Mouse (Mus musculus): ENCODE data around the gene Krt28. TPM values are rescaled to one million over a fixed set of nuclear protein-coding genes. Genes with fewer than 3 reads are reported as not detected.
A peak's percentile ranks its signal among the peaks of the same experiment; 100 is the strongest.

The Krt28 gene
- polyA plus RNA-seq, 1 experiment: not detected

DNA sequence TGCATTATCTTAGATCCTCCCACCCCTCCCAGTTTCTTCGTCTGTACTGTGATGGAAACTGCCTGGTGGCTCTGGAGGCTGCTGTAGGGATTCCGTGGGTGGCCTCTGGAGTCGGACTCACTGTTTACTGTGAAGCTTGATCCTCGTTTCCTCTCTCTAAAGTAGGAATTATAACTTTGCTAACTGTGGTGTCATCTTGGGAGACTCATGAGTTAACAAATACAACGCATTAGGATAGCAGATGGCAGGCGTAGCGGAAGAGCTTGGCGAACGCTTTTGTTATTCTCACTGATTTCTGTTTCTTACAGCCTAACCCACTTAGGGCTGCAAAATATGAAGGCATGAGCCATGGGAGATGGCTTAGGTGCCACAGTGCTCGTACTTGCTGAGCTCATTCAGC lies 17.8 kb upstream of the Krt28 start:
- Histone ChIP-seq H3K27me3 (ENCODE audit: control insufficient read depth, insufficient read depth, low read length) (no peaks in the 10 kb centered on the region), H3K4me3 (ENCODE audit: control insufficient read depth, insufficient read depth, low read length) (no peak overlapping the region), H3K4me1 (replicated peaks; ENCODE audit: control insufficient read depth, insufficient read depth, low read length) (no peaks in the 10 kb centered on the region), H3K36me3 (ENCODE audit: control insufficient read depth, insufficient read depth, low read length) (no peaks in the 10 kb centered on the region), H3K27ac (ENCODE audit: control insufficient read depth, insufficient read depth, low read length) (no peak overlapping the region)
- TF ChIP-seq POLR2A (IDR thresholded peaks at IDR 0.05; ENCODE audit: control insufficient read depth, extremely low read depth, insufficient read depth, low read length, poor library complexity): no peak
- TF ChIP-seq CTCF (IDR thresholded peaks at IDR 0.05; ENCODE audit: borderline replicate concordance, control insufficient read depth, extremely low read depth, insufficient read depth, low read length, poor library complexity): no peak
- WGBS: 91% methylated on average over 10 of the region's 10 CpGs
- no peak for DNase-seq

DNA sequence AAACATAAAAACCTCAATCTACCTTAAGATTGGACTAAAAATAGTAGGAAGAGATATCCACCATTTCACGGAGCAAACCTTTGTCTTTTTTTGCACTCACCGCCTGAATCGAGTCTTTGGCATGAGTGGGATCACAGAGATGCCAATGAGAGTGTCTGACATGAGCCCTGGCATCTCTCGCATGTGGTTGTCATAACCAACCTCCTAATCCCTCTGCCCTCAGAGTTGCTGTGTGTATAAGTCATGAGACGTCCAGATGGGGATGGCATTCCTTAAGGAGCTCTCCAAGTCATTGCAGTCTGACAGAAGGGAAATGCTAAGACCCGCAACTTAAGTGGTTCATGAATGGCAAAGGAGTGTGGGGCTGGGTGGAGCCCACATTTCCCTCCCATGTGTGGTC lies 16.7 kb upstream of the Krt28 start:
- no peak for TF ChIP-seq CTCF (IDR thresholded peaks at IDR 0.05; ENCODE audit: borderline replicate concordance, control insufficient read depth, extremely low read depth, insufficient read depth, low read length, poor library complexity)
- TF ChIP-seq POLR2A (IDR thresholded peaks at IDR 0.05; ENCODE audit: control insufficient read depth, extremely low read depth, insufficient read depth, low read length, poor library complexity): no peak
- H3K4me1 ChIP-seq (replicated peaks; ENCODE audit: control insufficient read depth, insufficient read depth, low read length): peaks cover 2% of the 10 kb centered on the region
- 80% methylated on average over 6 of the region's 6 CpGs for WGBS
- no peak overlapping the region for H3K4me3 ChIP-seq (ENCODE audit: control insufficient read depth, insufficient read depth, low read length)
- H3K27me3 ChIP-seq (ENCODE audit: control insufficient read depth, insufficient read depth, low read length): no peaks in the 10 kb centered on the region
- DNase-seq: no peak
- no peak overlapping the region for H3K27ac ChIP-seq (ENCODE audit: control insufficient read depth, insufficient read depth, low read length)
- H3K36me3 ChIP-seq (ENCODE audit: control insufficient read depth, insufficient read depth, low read length): no peaks in the 10 kb centered on the region

DNA sequence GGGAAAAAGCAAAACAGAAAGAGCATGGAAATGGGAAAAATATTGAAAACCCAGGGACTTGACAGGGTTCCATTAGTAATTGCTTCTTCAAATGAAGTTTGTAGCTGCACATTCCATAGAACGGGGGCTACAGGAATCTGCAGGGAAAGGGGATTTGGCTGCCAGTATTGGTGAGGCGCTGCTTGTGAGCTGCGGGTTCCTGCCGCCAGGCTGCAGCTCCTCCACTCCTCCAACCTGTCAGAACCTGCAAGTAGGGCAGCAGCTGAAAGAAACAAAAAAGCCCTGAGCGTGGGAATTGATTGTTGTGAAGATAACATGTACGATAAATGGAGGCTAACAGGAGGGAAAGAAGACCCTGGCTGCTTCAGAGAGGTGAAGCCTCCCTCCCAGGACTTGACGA lies 16.2 kb upstream of the Krt28 start:
- Histone ChIP-seq H3K27ac (ENCODE audit: control insufficient read depth, insufficient read depth, low read length) (no peak overlapping the region), H3K27me3 (ENCODE audit: control insufficient read depth, insufficient read depth, low read length) (no peaks in the 10 kb centered on the region), H3K4me1 (replicated peaks; ENCODE audit: control insufficient read depth, insufficient read depth, low read length) (peaks cover 6% of the 10 kb centered on the region), H3K4me3 (ENCODE audit: control insufficient read depth, insufficient read depth, low read length) (no peak overlapping the region), H3K36me3 (ENCODE audit: control insufficient read depth, insufficient read depth, low read length) (no peaks in the 10 kb centered on the region)
- TF ChIP-seq CTCF (IDR thresholded peaks at IDR 0.05; ENCODE audit: borderline replicate concordance, control insufficient read depth, extremely low read depth, insufficient read depth, low read length, poor library complexity) (no peak), POLR2A (IDR thresholded peaks at IDR 0.05; ENCODE audit: control insufficient read depth, extremely low read depth, insufficient read depth, low read length, poor library complexity) (no peak)
- no peak for DNase-seq
- 71% methylated on average over 7 of the region's 7 CpGs for WGBS

DNA sequence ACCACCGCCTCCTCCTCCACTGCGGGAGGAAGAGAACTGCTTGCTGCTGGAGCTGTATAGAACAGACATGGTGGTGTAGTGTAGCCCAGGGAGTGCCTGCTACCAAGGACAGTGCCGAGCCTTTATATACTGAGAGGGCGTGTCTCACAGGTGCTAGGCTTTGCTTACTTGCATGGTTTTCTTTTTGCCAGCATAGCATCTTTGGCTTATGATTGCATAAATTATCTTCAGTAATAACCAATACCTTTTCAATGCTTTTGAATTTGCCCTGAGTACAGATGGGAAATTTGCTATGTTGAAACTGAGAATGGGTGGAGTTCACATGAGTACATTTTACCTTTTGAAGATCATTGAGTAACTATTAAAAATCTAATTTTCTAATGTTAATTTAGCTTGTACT lies 14.6 kb upstream of the Krt28 start, which contains the start of gene Krt10:
Gene Krt10 (minus strand): TSS at position 101 of the 400 bp plus-strand sequence.
- no peak within 1 kb of the TSS for H3K4me3 ChIP-seq (ENCODE audit: control insufficient read depth, insufficient read depth, low read length)
- DNase-seq: no peak
- peaks cover 6% of the 10 kb centered on the region for H3K4me1 ChIP-seq (replicated peaks; ENCODE audit: control insufficient read depth, insufficient read depth, low read length)
- WGBS: 86% methylated on average over 4 of the region's 4 CpGs
- no peaks in the 10 kb centered on the region for H3K27me3 ChIP-seq (ENCODE audit: control insufficient read depth, insufficient read depth, low read length)
- TF ChIP-seq CTCF (IDR thresholded peaks at IDR 0.05; ENCODE audit: borderline replicate concordance, control insufficient read depth, extremely low read depth, insufficient read depth, low read length, poor library complexity) (no peak), POLR2A (IDR thresholded peaks at IDR 0.05; ENCODE audit: control insufficient read depth, extremely low read depth, insufficient read depth, low read length, poor library complexity) (no peak)
- no peak within 1 kb of the TSS for H3K27ac ChIP-seq (ENCODE audit: control insufficient read depth, insufficient read depth, low read length)
- H3K36me3 ChIP-seq (ENCODE audit: control insufficient read depth, insufficient read depth, low read length): no peaks in the 10 kb centered on the region

DNA sequence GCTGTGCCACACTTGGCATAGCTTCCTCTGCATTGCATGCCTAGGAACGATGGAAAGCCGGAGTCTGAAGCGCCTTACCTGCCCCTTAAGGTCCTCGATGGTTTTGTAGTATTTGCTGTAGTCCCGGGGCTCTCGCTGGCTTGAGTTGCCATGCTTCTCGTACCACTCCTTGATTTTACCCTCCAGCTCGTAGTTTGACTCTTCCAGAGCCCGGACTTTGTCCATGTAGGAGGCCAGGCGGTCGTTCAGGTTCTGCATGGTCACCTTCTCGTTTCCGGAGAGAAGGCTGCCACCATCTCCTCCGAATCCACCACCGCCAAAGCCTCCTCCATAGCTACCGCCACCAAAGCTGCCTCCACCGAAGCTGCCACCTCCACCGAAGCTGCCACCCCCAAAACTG lies 14.0 kb upstream of the Krt28 start:
- H3K4me3 ChIP-seq (ENCODE audit: control insufficient read depth, insufficient read depth, low read length): no peak overlapping the region
- WGBS: 93% methylated on average over 18 of the region's 18 CpGs
- H3K36me3 ChIP-seq (ENCODE audit: control insufficient read depth, insufficient read depth, low read length): no peaks in the 10 kb centered on the region
- H3K27me3 ChIP-seq (ENCODE audit: control insufficient read depth, insufficient read depth, low read length): no peaks in the 10 kb centered on the region
- TF ChIP-seq CTCF (IDR thresholded peaks at IDR 0.05; ENCODE audit: borderline replicate concordance, control insufficient read depth, extremely low read depth, insufficient read depth, low read length, poor library complexity) (no peak), POLR2A (IDR thresholded peaks at IDR 0.05; ENCODE audit: control insufficient read depth, extremely low read depth, insufficient read depth, low read length, poor library complexity) (no peak)
- DNase-seq: no peak
- peaks cover 6% of the 10 kb centered on the region for H3K4me1 ChIP-seq (replicated peaks; ENCODE audit: control insufficient read depth, insufficient read depth, low read length)
- H3K27ac ChIP-seq (ENCODE audit: control insufficient read depth, insufficient read depth, low read length): no peak overlapping the region

DNA sequence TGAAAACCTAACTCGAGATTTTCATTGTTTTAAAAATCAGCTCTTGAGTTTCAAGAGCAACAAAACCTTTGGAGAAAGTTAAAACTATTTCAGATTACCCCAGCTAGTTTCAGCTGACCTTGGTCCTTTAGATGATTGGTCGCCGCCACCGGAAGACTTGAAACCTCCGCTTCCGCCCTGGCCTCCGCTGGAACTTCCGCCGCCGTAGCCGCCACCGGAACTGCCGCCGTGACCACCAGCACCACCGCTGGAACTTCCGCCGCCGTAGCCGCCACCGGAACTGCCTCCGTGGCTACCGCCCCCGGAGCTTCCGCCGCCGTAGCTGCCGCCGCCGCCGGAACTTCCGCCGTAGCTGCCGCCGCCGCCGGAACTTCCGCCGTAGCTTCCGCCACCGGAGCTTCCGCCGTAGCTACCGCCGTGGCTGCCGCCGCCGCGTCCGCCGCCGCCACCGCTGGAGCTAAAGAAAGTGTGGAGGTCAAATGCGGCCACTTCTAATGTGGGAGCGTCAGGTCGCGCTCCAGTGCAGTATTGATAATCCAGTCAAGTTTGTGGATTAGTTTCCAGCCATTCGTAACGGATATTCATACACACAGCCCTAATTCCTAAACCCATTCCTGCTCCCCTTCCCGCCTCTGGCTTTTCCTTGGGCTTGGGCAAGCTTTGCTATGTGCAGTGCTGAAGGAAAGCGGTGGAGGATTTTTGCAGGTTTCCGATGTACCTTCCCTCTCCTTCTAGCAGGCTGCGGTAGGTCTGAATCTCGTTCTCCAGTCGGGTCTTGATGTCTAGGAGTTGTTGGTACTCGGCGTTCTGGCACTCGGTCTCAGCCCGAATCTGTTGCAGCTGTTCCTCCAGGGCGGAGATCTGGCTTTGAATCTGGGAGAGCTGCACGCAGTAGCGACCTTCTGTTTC lies 11.4 kb upstream of the Krt28 start:
- peak overlapping the region; percentile 53; the same call in 1 of the 2 replicates for H3K27ac ChIP-seq (ENCODE audit: control insufficient read depth, insufficient read depth, low read length)
- no peaks in the 10 kb centered on the region for H3K27me3 ChIP-seq (ENCODE audit: control insufficient read depth, insufficient read depth, low read length)
- WGBS: 4% methylated on average over 71 of the region's 71 CpGs
- H3K36me3 ChIP-seq (ENCODE audit: control insufficient read depth, insufficient read depth, low read length): no peaks in the 10 kb centered on the region
- H3K4me1 ChIP-seq (replicated peaks; ENCODE audit: control insufficient read depth, insufficient read depth, low read length): peaks cover 6% of the 10 kb centered on the region
- peak overlapping the region; percentile 66 for H3K4me3 ChIP-seq (ENCODE audit: control insufficient read depth, insufficient read depth, low read length)
- peak; percentile 67 for DNase-seq
- TF ChIP-seq POLR2A (IDR thresholded peaks at IDR 0.05; ENCODE audit: control insufficient read depth, extremely low read depth, insufficient read depth, low read length, poor library complexity): peak; percentile 51; the same call in 1 of the 2 replicates
- TF ChIP-seq CTCF (IDR thresholded peaks at IDR 0.05; ENCODE audit: borderline replicate concordance, control insufficient read depth, extremely low read depth, insufficient read depth, low read length, poor library complexity): peak; percentile 38; the same call in 1 of the 2 replicates

Data from thymus, adult 2 months (tissue).